Mouse (Mus musculus) hindbrain, embryonic 12.5 days (tissue): Measurements from ENCODE around the gene Akap1. TPM values are rescaled to one million over a fixed set of nuclear protein-coding genes. Genes with fewer than 3 reads are reported as not detected.

Experiments
- ATAC-seq: fragments of 200-750 bp; cut with Nextera tagmentation; 2 replicates; pipeline ENCODE4 v1.8.0; 2017; ENCODE audit warnings: moderate TSS enrichment; ENCODE audit not compliant: low FRiP score
- H3K27ac ChIP-seq: fragments of 300-500 bp; sonication (generic); 2 replicates; pipeline ENCODE4 v1.5.1; 2016; ENCODE audit warnings: mild to moderate bottlenecking
- H3K27me3 ChIP-seq: fragments of 300-500 bp; sonication (generic); 2 replicates; pipeline ENCODE4 v1.6.1; 2016; ENCODE audit warnings: mild to moderate bottlenecking
- H3K36me3 ChIP-seq: fragments of 300-500 bp; sonication (generic); 2 replicates; pipeline ENCODE4 v1.6.1; 2016; ENCODE audit warnings: mild to moderate bottlenecking
- H3K4me1 ChIP-seq: fragments of 300-500 bp; sonication (generic); 2 replicates; pipeline ENCODE4 v1.6.1; 2016
- H3K4me2 ChIP-seq: fragments of 300-500 bp; sonication (generic); replicated peaks from 2 replicates; pipeline ENCODE4 v1.6.1; 2016; ENCODE audit warnings: mild to moderate bottlenecking
- H3K4me3 ChIP-seq: fragments of 300-500 bp; sonication (generic); 2 replicates; pipeline ENCODE4 v1.5.1; 2016; ENCODE audit warnings: mild to moderate bottlenecking
- H3K9ac ChIP-seq: fragments of 300-500 bp; sonication (generic); 2 replicates; pipeline ENCODE4 v1.6.1; 2016; ENCODE audit warnings: mild to moderate bottlenecking, moderate library complexity
- H3K9me3 ChIP-seq: fragments of 300-500 bp; sonication (generic); replicated peaks from 2 replicates; pipeline ENCODE4 v1.6.1; 2016; ENCODE audit warnings: mild to moderate bottlenecking
- WGBS: fragments of 180-500 bp; shearing (Covaris S2); methylation state at CpG from one replicate; pipeline ENCODE4 v1.1.7; 2016; 5-methylcytosine and 5-hydroxymethylcytosine counted together
- polyA plus RNA-seq: library from polyadenylated mRNA; unstranded; fragments of >200 nt; fragmentation: Nextera tagmentation; extraction: Ambion mirVana; gene quantifications from 2 replicates; pipeline ENCODE4 v1.2.1, GENCODE M21; 2016

Gene Akap1
- polyA plus RNA-seq, 1 experiment from 2014 or later, result 21.8 TPM

- peak overlapping the region; percentile 79 for H3K9ac ChIP-seq
- ATAC-seq, result peak; percentile 66; the same call in 1 of the 2 replicates
- H3K27me3 ChIP-seq, result 0 out of 2 replicates have a peak, but pooled peaks cover 5% of the 10 kb centered on the region
- WGBS, result under 1% methylated on average over 49 of the region's 49 CpGs
- no peaks in the 10 kb centered on the region for H3K36me3 ChIP-seq
- H3K9me3 ChIP-seq, result no peaks in the 10 kb centered on the region
- peak overlapping the region; percentile 78 for H3K4me3 ChIP-seq
- peak overlapping the region; percentile 88 for H3K27ac ChIP-seq
- peak overlapping the region; percentile 97 for H3K4me2 ChIP-seq
- H3K4me1 ChIP-seq, result peaks cover 19% of the 10 kb centered on the region
Observed at GRCm38 (mm10) chr11:88863904-88864457, 405 bp downstream of the Akap1 start.

GRCm38 (mm10) chr11:88863071-88863903 is 1.1 kb downstream of the Akap1 start:
- Histone ChIP-seq H3K9ac (peak overlapping the region; percentile 79), H3K9me3 (no peaks in the 10 kb centered on the region), H3K4me3 (peak overlapping the region; percentile 78), H3K4me2 (peak overlapping the region; percentile 97), H3K27ac (no peak overlapping the region), H3K36me3 (no peaks in the 10 kb centered on the region), H3K4me1 (peaks cover 19% of the 10 kb centered on the region), H3K27me3 (0 out of 2 replicates have a peak, but pooled peaks cover 5% of the 10 kb centered on the region)
- ATAC-seq, result no peak; the same call in 1 of the 2 replicates
- 2% methylated on average over 32 of the region's 32 CpGs for WGBS

GRCm38 (mm10) chr11:88862355-88862754 is 2.0 kb downstream of the Akap1 start:
- Histone ChIP-seq H3K9ac (no peak overlapping the region), H3K9me3 (no peaks in the 10 kb centered on the region), H3K4me1 (peaks cover 23% of the 10 kb centered on the region), H3K4me2 (peak overlapping the region; percentile 97), H3K4me3 (peak overlapping the region; percentile 78), H3K36me3 (no peaks in the 10 kb centered on the region), H3K27me3 (0 out of 2 replicates have a peak, but pooled peaks cover 5% of the 10 kb centered on the region), H3K27ac (no peak overlapping the region)
- WGBS, result 81% methylated on average over 2 of the region's 2 CpGs
- ATAC-seq, result no peak

- H3K36me3 ChIP-seq, result no peaks in the 10 kb centered on the region
- peaks cover 33% of the 10 kb centered on the region for H3K4me1 ChIP-seq
- no peak overlapping the region for H3K4me3 ChIP-seq
- 73% methylated on average over 3 of the region's 3 CpGs for WGBS
- no peak overlapping the region for H3K27ac ChIP-seq
- H3K9ac ChIP-seq, result no peak overlapping the region
- H3K27me3 ChIP-seq, result 0 out of 2 replicates have a peak, but pooled peaks cover 5% of the 10 kb centered on the region
- H3K9me3 ChIP-seq, result no peaks in the 10 kb centered on the region
- no peak overlapping the region for H3K4me2 ChIP-seq
- no peak for ATAC-seq
Observed at GRCm38 (mm10) chr11:88861060-88861459, 3.3 kb downstream of the Akap1 start.

- Histone ChIP-seq H3K27ac (no peak overlapping the region), H3K4me3 (no peak overlapping the region), H3K27me3 (0 out of 2 replicates have a peak, but pooled peaks cover 5% of the 10 kb centered on the region), H3K4me1 (peaks cover 33% of the 10 kb centered on the region), H3K9me3 (no peaks in the 10 kb centered on the region), H3K9ac (no peak overlapping the region), H3K4me2 (no peak overlapping the region), H3K36me3 (no peaks in the 10 kb centered on the region)
- 88% methylated on average over 3 of the region's 3 CpGs for WGBS
- no peak for ATAC-seq
Observed at GRCm38 (mm10) chr11:88860641-88861040, 3.7 kb downstream of the Akap1 start.

GRCm38 (mm10) chr11:88857311-88858005 is 6.9 kb downstream of the Akap1 start:
- 52% methylated on average over 3 of the region's 3 CpGs for WGBS
- H3K4me1 ChIP-seq, result peaks cover 19% of the 10 kb centered on the region
- H3K27ac ChIP-seq, result no peak overlapping the region
- no peaks in the 10 kb centered on the region for H3K9me3 ChIP-seq
- no peak for ATAC-seq
- H3K36me3 ChIP-seq, result no peaks in the 10 kb centered on the region
- no peak overlapping the region for H3K4me3 ChIP-seq
- no peak overlapping the region for H3K4me2 ChIP-seq
- no peaks in the 10 kb centered on the region for H3K27me3 ChIP-seq
- no peak overlapping the region for H3K9ac ChIP-seq

GRCm38 (mm10) chr11:88856383-88856782 is 8.0 kb downstream of the Akap1 start:
- Histone ChIP-seq H3K9ac (no peak overlapping the region), H3K27ac (no peak overlapping the region), H3K4me1 (peaks cover 16% of the 10 kb centered on the region), H3K36me3 (no peaks in the 10 kb centered on the region), H3K4me2 (no peak overlapping the region), H3K4me3 (no peak overlapping the region), H3K9me3 (no peaks in the 10 kb centered on the region), H3K27me3 (no peaks in the 10 kb centered on the region)
- no peak for ATAC-seq
- 74% methylated on average over 2 of the region's 2 CpGs for whole genome bisulfite sequencing

GRCm38 (mm10) chr11:88855795-88856194 is 8.6 kb downstream of the Akap1 start:
- ATAC-seq, result no peak

GRCm38 (mm10) chr11:88853588-88853987 is 10.8 kb downstream of the Akap1 start:
- Histone ChIP-seq H3K4me3 (no peak overlapping the region), H3K27ac (no peak overlapping the region), H3K4me2 (no peak overlapping the region), H3K36me3 (no peaks in the 10 kb centered on the region), H3K9me3 (no peaks in the 10 kb centered on the region), H3K4me1 (peaks cover 35% of the 10 kb centered on the region), H3K9ac (no peak overlapping the region), H3K27me3 (no peaks in the 10 kb centered on the region)
- ATAC-seq, result no peak
- WGBS, result 88% methylated on average over 2 of the region's 2 CpGs

More at GRCm38 (mm10) chr11:88855795-88856194, 8.6 kb downstream of the Akap1 start:
- Histone ChIP-seq H3K4me3 (no peak overlapping the region), H3K4me1 (peaks cover 19% of the 10 kb centered on the region), H3K27me3 (no peaks in the 10 kb centered on the region), H3K27ac (no peak overlapping the region), H3K4me2 (no peak overlapping the region), H3K36me3 (no peaks in the 10 kb centered on the region), H3K9me3 (no peaks in the 10 kb centered on the region), H3K9ac (no peak overlapping the region)
- WGBS, result 82% methylated on average over 4 of the region's 4 CpGs

- Histone ChIP-seq H3K27me3 (no peaks in the 10 kb centered on the region), H3K4me2 (no peak overlapping the region), H3K36me3 (no peaks in the 10 kb centered on the region), H3K4me3 (no peak overlapping the region), H3K9ac (no peak overlapping the region), H3K27ac (no peak overlapping the region), H3K9me3 (no peaks in the 10 kb centered on the region), H3K4me1 (peaks cover 42% of the 10 kb centered on the region)
- ATAC-seq, result no peak
- 94% methylated on average over 4 of the region's 4 CpGs for WGBS
Observed at GRCm38 (mm10) chr11:88852806-88853205, 11.6 kb downstream of the Akap1 start.

- H3K4me3 ChIP-seq, result no peak overlapping the region
- no peaks in the 10 kb centered on the region for H3K27me3 ChIP-seq
- H3K27ac ChIP-seq, result no peak overlapping the region
- no peak overlapping the region for H3K4me2 ChIP-seq
- H3K9ac ChIP-seq, result no peak overlapping the region
- H3K36me3 ChIP-seq, result no peaks in the 10 kb centered on the region
- ATAC-seq, result no peak
- peaks cover 29% of the 10 kb centered on the region for H3K4me1 ChIP-seq
- no peaks in the 10 kb centered on the region for H3K9me3 ChIP-seq
- 84% methylated on average over 15 of the region's 15 CpGs for WGBS
Observed at GRCm38 (mm10) chr11:88851049-88851825, 13.1 kb downstream of the Akap1 start.
